ENCODE assay signal across 17 mouse cellular contexts in the genomic region with DNA sequence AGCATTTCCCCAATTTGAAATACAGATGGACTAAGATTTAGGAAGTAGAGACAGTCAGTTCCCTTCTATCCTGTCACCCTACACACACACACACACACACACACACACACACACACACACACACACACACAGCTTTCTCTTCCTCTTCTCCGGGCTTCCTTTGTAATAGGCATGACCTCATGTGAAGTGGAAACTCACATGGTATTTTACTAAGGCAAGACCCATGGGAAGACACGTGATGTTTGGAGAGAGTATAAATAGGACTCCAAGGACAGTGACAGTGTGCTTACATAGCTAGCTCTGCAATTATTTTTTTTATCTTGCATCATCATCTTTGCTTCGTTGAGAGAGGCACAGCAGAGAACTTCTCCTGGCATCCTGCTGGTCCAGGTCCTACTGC.
"Had no signal": no experiment of that assay in that cellular context is flagged by ENCODE, and none has a peak within 500 bp of the region (broad histone marks: within the 10 kb centered on the region; RNA-seq: fewer than 3 reads in every experiment).

No protein-coding gene starts in this region.

- ATAC-seq: midbrain, embryonic 16.5 days had no signal

- H3K27me3 ChIP-seq: midbrain, embryonic 12.5 days; neural tube, embryonic 13.5 days; neural tube, embryonic 15.5 days; stomach, embryonic 15.5 days had no signal

- DNase-seq: lung, adult 18-20 months; lung, embryonic 14.5 days; lung, postnatal 10 days; lung, postnatal 4 days; midbrain, embryonic 14.5 days; right cerebral cortex, postnatal 14 days; thymus, adult 2 months; thymus, postnatal 25 days; thymus, postnatal 4 days had no signal

- H3K4me1 ChIP-seq: midbrain, embryonic 10.5 days; midbrain, embryonic 12.5 days; neural tube, embryonic 13.5 days; stomach, embryonic 15.5 days had no signal

- H3K9me3 ChIP-seq: midbrain, embryonic 10.5 days; midbrain, embryonic 12.5 days; neural tube, embryonic 13.5 days; neural tube, embryonic 15.5 days; stomach, embryonic 15.5 days had no signal

- H3K4me2 ChIP-seq: lung, embryonic 14.5 days; midbrain, embryonic 12.5 days; neural tube, embryonic 13.5 days; neural tube, embryonic 15.5 days; stomach, embryonic 15.5 days had no signal

- H3K4me3 ChIP-seq: midbrain, embryonic 10.5 days; midbrain, embryonic 12.5 days; myocyte; neural tube, embryonic 13.5 days; neural tube, embryonic 15.5 days; stomach, embryonic 15.5 days had no signal

- H3K9ac ChIP-seq: lung, embryonic 14.5 days; midbrain, embryonic 12.5 days; neural tube, embryonic 13.5 days; neural tube, embryonic 15.5 days; stomach, embryonic 15.5 days had no signal

- H3K27ac ChIP-seq: midbrain, embryonic 10.5 days; midbrain, embryonic 12.5 days; neural tube, embryonic 13.5 days; neural tube, embryonic 15.5 days; stomach, embryonic 15.5 days; stomach, postnatal 0 days had no signal

- H3K36me3 ChIP-seq: midbrain, embryonic 10.5 days; midbrain, embryonic 12.5 days; neural tube, embryonic 13.5 days; neural tube, embryonic 15.5 days; stomach, embryonic 15.5 days had no signal
